Mouse (Mus musculus) spleen, adult 2 months (tissue): ENCODE measurements at regions not wholly inside any gene's neighbourhood (a gene's known extent, or its start where the extent isn't known, plus 50 kb on each side); places are given as distances from the start of the nearest gene placed in this dataset.

Source experiments
- CTCF ChIP-seq: fragments of 200-500 bp; IDR thresholded peaks from 2 replicates; pipeline ENCODE4 v1.5.1; 2011; ENCODE audit warnings: mild to moderate bottlenecking, inconsistent platforms; ENCODE audit not compliant: insufficient read depth, insufficient read length, insufficient replicate concordance; ENCODE audit errors: extremely low read depth
- POLR2A ChIP-seq: fragments of 200-500 bp; IDR thresholded peaks from 2 replicates; pipeline ENCODE4 v1.6.1; 2011; ENCODE audit warnings: low read depth, low read length, inconsistent platforms

DNA sequence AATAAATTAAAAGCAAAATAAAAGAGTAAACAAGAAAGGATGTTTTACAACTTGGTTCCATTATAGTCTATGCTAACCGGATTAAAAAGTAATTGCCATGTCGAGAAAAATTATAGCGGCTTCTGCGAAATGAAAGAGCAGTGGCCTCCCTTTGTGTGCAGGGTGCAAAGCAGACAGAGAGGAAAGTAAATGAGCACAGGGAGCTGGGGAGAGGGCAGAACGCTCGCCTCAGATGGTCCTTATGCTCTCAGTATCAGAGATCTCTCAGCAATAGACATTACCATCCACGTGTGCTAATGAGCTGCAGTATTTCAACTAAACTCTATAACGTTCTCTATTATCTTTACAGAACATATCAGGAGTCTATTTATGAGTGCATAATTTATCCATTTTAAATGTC is 102.6 kb upstream of the Epha4 start:
- TF ChIP-seq CTCF (no peak), POLR2A (no peak)
